Mouse (Mus musculus): ENCODE data around the gene Slc47a1.

- TF ChIP-seq CTCF (IDR thresholded peaks at IDR 0.05; ENCODE audit: low read depth, low read length): no peak
- no peak for TF ChIP-seq TAL1 (conservative IDR thresholded peaks at IDR 0.05; ENCODE audit: low read depth, low read length)
- TF ChIP-seq GATA1 (IDR thresholded peaks at IDR 0.05; ENCODE audit: borderline replicate concordance, low read length): no peak
- no peak for TF ChIP-seq POLR2AphosphoS5 (IDR thresholded peaks at IDR 0.05; ENCODE audit: insufficient replicate concordance, low read depth, low read length)
- no peak for TF ChIP-seq GATA2 (IDR thresholded peaks at IDR 0.05; ENCODE audit: borderline replicate concordance, low read depth, low read length)
Measured at GRCm38 (mm10) chr11:61356600-61356999, 21.5 kb downstream of the Slc47a1 start.
